ENCODE assay signal across 8 mouse cellular contexts in the genomic region with DNA sequence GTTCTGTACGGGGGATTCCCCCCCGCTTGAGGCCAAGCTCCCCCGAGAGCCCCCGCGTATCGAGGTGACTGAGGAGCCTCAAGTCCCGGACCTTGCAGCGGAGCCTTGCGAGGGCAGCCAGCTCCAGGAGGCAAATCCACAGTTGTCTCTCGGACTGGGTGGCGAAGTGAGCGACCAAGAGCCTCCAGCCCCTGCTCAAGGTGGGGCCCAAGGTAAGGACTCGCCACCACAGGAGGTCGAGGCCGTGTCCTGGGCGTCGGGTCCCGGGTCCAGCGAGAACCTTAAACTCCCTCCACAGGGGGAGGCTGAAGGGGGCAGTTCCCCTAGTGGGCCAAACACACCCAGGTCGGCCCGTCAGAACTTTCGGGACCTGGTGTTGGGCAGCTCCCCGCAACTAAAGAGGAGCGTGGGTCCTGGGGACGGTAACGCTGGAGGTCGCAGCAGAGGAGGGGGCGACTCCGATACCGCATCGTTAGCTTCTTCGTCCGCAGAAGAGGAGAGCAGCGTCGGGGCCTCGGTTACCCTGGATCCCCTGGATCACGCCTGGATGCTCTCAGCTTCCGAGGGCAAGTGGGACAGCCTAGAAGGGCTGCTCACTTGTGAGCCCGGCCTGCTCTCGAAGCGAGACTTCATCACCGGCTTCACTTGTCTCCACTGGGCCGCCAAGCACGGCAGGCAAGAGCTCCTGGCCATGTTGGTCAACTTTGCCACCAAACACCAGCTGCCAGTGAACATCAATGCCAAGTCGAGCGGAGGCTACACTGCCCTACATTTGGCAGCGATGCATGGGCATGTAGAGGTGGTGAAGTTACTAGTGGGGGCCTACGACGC. TPM values are rescaled to one million over a fixed set of nuclear protein-coding genes. Genes with fewer than 3 reads are reported as not detected.
DNase-seq lines count a peak whose midpoint lies in the region; ATAC-seq lines count a peak whose summit lies in the region.

No protein-coding gene starts in this region.

- peak; percentile 24; the same call in 1 of the 2 replicates for ATAC-seq in hindbrain, embryonic 14.5 days (ENCODE audit: low FRiP score)
- peak; percentile 6; the same call in 1 of the 2 replicates for ATAC-seq in megakaryocyte, adult 5-6 weeks (ENCODE audit: poor library complexity, severe bottlenecking)

- H3K36me3 ChIP-seq in hindbrain, embryonic 14.5 days (replicated peaks; ENCODE audit: control insufficient read depth, insufficient read depth), result no peaks in the 10 kb centered on the region

- peak overlapping the region; percentile 89 for H3K4me3 ChIP-seq in hindbrain, embryonic 14.5 days (replicated peaks; ENCODE audit: low read length)

- H3K4me1 ChIP-seq in hindbrain, embryonic 14.5 days (replicated peaks; ENCODE audit: control insufficient read depth, insufficient read depth, low read length), result peaks cover 27% of the 10 kb centered on the region

- no peaks in the 10 kb centered on the region for H3K27me3 ChIP-seq in hindbrain, embryonic 14.5 days (ENCODE audit: control insufficient read depth, insufficient read depth, low read length)

- intact Hi-C loops in left cerebral cortex, postnatal 10 days (cut with DNase I), result loop anchor here (5.0 kb wide), 1 partner anchor 55 kb away; no protein-coding TSS in a partner anchor

- peak; percentile 13 for DNase-seq in layer of hippocampus, adult 11-12 months (ENCODE audit: low spot score)
- DNase-seq in layer of hippocampus, adult 9-10 months (ENCODE audit: low spot score), result no peak
- DNase-seq in cerebellum, adult 9-11 months, result peak; percentile 65
- peak; percentile 19 for DNase-seq in gastrocnemius, adult 18-20 months (ENCODE audit: low spot score)
- peak; percentile 36 for DNase-seq in hindbrain, embryonic 14.5 days (ENCODE audit: low spot score)
- DNase-seq in left cerebral cortex, postnatal 10 days (ENCODE audit: extremely low spot score in 1 of 2, low spot score in 2 of 2), result peak; percentile 21 to 43
- peak; percentile 29 for DNase-seq in right cerebral cortex, postnatal 14 days

- WGBS in hindbrain, embryonic 14.5 days, result 3% methylated on average over 49 of the region's 49 CpGs

- H3K9ac ChIP-seq in hindbrain, embryonic 14.5 days, result peak overlapping the region; percentile 90

- H3K27ac ChIP-seq in hindbrain, embryonic 14.5 days, result peak overlapping the region; percentile 95; the same call in 1 of the 2 replicates

- H3K4me2 ChIP-seq in hindbrain, embryonic 14.5 days (replicated peaks), result peak overlapping the region; percentile 99

- no peaks in the 10 kb centered on the region for H3K9me3 ChIP-seq in hindbrain, embryonic 14.5 days (ENCODE audit: control insufficient read depth, low read length)

RNA-seq across cellular contexts. Expression of a gene that starts 0.7 kb away (rescaled TPM):
- under 1 TPM; 0.66 to 0.78 TPM for total RNA-seq in gastrocnemius, adult 18-20 months (2021)
- polyA plus RNA-seq in hindbrain, embryonic 14.5 days (2014; fragmentation: Nextera tagmentation; extraction: Ambion mirVana), result 18.8 and 21.1 TPM in 2 replicates
- 10 to 100 TPM; 12.0 to 13.7 TPM for total RNA-seq in left cerebral cortex, postnatal 10 days (2021)
- total RNA-seq in megakaryocyte, adult 5-6 weeks (2015), result 50.0 and 54.3 TPM in 2 replicates
- total RNA-seq in megakaryocyte, adult 5-6 weeks (2017), result 56.0 and 68.8 TPM in 2 replicates

RNA-seq across cellular contexts. Expression of a gene that starts 0.8 kb away (rescaled TPM):
- 1 to 10 TPM; 6.5 to 8.5 TPM for total RNA-seq in gastrocnemius, adult 18-20 months (2021)
- 22.0 TPM in 2 replicates for polyA plus RNA-seq in hindbrain, embryonic 14.5 days (2014; fragmentation: Nextera tagmentation; extraction: Ambion mirVana)
- total RNA-seq in left cerebral cortex, postnatal 10 days (2021), result 1 to 10 TPM; 8.2 to 9.5 TPM
- 17.6 and 19.8 TPM in 2 replicates for total RNA-seq in megakaryocyte, adult 5-6 weeks (2015)
- 44.5 and 54.9 TPM in 2 replicates for total RNA-seq in megakaryocyte, adult 5-6 weeks (2017)

Comparison
In these comparisons a context has a peak if more than half of its experiments do, and no peak if none do; other contexts are left out.
1. RNA of a gene that starts 0.7 kb away (total RNA-seq): 50.0 to 68.8 TPM in megakaryocyte, adult 5-6 weeks and 12.0 to 13.7 TPM in left cerebral cortex, postnatal 10 days; 0.66 to 0.78 TPM in gastrocnemius, adult 18-20 months; every median in the first group is over 4 times any median in the second.